ENCODE assay signal across 19 mouse cellular contexts in genomic region chr7:102337326-102337725, GRCm38 (mm10).
DNase-seq lines count a peak whose midpoint lies in the region; ATAC-seq and TF ChIP-seq lines count a peak whose summit lies in the region.
"Had no signal": no experiment of that assay in that cellular context is flagged by ENCODE, and none has a peak within 500 bp of the region (broad histone marks: within the 10 kb centered on the region; RNA-seq: fewer than 3 reads in every experiment).

No protein-coding gene starts in this region.

- H3K9ac ChIP-seq in heart, adult 2 months (ENCODE audit: low read depth, low read length) = no peak overlapping the region
- H3K9ac ChIP-seq in kidney, embryonic 15.5 days = no peak overlapping the region
- H3K9ac ChIP-seq: embryonic facial prominence, embryonic 12.5 days; hindbrain, embryonic 12.5 days; intestine, embryonic 15.5 days; liver, embryonic 12.5 days; midbrain, embryonic 15.5 days; neural tube, embryonic 12.5 days had no signal

- H3K27ac ChIP-seq in heart, adult 2 months = peak overlapping the region; percentile 49
- H3K27ac ChIP-seq in kidney, embryonic 15.5 days = 0 out of 2 replicates have a peak overlapping the region, but pooled peaks have one; percentile 3
- 0 out of 2 replicates have a peak overlapping the region, but pooled peaks have one; percentile 22 for H3K27ac ChIP-seq in brown adipose tissue, adult 24 weeks (replicated peaks; ENCODE audit: low read depth, low read length)
- H3K27ac ChIP-seq: embryonic facial prominence, embryonic 12.5 days; hindbrain, embryonic 12.5 days; hindbrain, postnatal 0 days; intestine, embryonic 15.5 days; liver, embryonic 12.5 days; midbrain, embryonic 15.5 days; neural tube, embryonic 12.5 days had no signal

- H3K36me3 ChIP-seq in heart, adult 2 months (ENCODE audit: control insufficient read depth, insufficient read depth, low read length) = peaks cover 7% of the 10 kb centered on the region; the same call in 1 of the 2 replicates
- H3K36me3 ChIP-seq in kidney, embryonic 15.5 days = no peaks in the 10 kb centered on the region
- peaks cover 20% of the 10 kb centered on the region for H3K36me3 ChIP-seq in megakaryocyte, embryonic 14.5 days (replicated peaks; ENCODE audit: low read length)
- H3K36me3 ChIP-seq: embryonic facial prominence, embryonic 12.5 days; hindbrain, embryonic 12.5 days; intestine, embryonic 15.5 days; liver, embryonic 12.5 days; midbrain, embryonic 15.5 days; neural tube, embryonic 12.5 days had no signal

- TF ChIP-seq EP300 in heart, adult 2 months (IDR thresholded peaks at IDR 0.05; ENCODE audit: insufficient read depth, low read depth, low read length) = no peak

- intact Hi-C loops in heart, adult 2 months (cut with DNase I) = loop anchor here (5.0 kb wide), 3 partner anchors 35 to 70 kb away; partner anchors contain the start of gene Stim1
- intact Hi-C loops in heart, postnatal 25 days (cut with DNase I) = loop anchor here (5.0 kb wide), 2 partner anchors 50 to 70 kb away; partner anchors contain the start of gene Stim1

- H3K4me2 ChIP-seq in kidney, embryonic 15.5 days = no peak overlapping the region
- H3K4me2 ChIP-seq: embryonic facial prominence, embryonic 12.5 days; hindbrain, embryonic 12.5 days; intestine, embryonic 15.5 days; midbrain, embryonic 15.5 days; neural tube, embryonic 12.5 days had no signal

- H3K9me3 ChIP-seq in kidney, embryonic 15.5 days (replicated peaks) = no peaks in the 10 kb centered on the region
- no peaks in the 10 kb centered on the region for H3K9me3 ChIP-seq in megakaryocyte, embryonic 14.5 days
- H3K9me3 ChIP-seq: embryonic facial prominence, embryonic 12.5 days; hindbrain, embryonic 12.5 days; intestine, embryonic 15.5 days; liver, embryonic 12.5 days; midbrain, embryonic 15.5 days; neural tube, embryonic 12.5 days had no signal

- no peaks in the 10 kb centered on the region for H3K79me2 ChIP-seq in heart, adult 2 months (replicated peaks; ENCODE audit: control insufficient read depth, insufficient read depth, low read length)

- DNase-seq in heart, adult 2 months = no peak
- DNase-seq in heart, postnatal 25 days (ENCODE audit: low spot score) = no peak
- DNase-seq in kidney, adult 11 months = no peak
- DNase-seq: right cerebral cortex, adult 18-20 months; right cerebral cortex, postnatal 4 days had no signal

- no peak overlapping the region for H3K4me3 ChIP-seq in heart, adult 2 months
- no peak overlapping the region for H3K4me3 ChIP-seq in kidney, embryonic 15.5 days (replicated peaks)
- peak overlapping the region; percentile 83 for H3K4me3 ChIP-seq in megakaryocyte, embryonic 14.5 days (replicated peaks)
- no peak overlapping the region for H3K4me3 ChIP-seq in brown adipose tissue, adult 24 weeks (ENCODE audit: insufficient read depth, low read depth, low read length)
- H3K4me3 ChIP-seq: embryonic facial prominence, embryonic 12.5 days; hindbrain, embryonic 12.5 days; intestine, embryonic 15.5 days; liver, embryonic 12.5 days; midbrain, embryonic 15.5 days; myocyte; neural tube, embryonic 12.5 days had no signal

- peaks cover 7% of the 10 kb centered on the region for H3K4me1 ChIP-seq in heart, adult 2 months (ENCODE audit: control insufficient read depth, insufficient read depth, low read length)
- no peaks in the 10 kb centered on the region for H3K4me1 ChIP-seq in kidney, embryonic 15.5 days
- H3K4me1 ChIP-seq in megakaryocyte, embryonic 14.5 days = peaks cover 69% of the 10 kb centered on the region
- H3K4me1 ChIP-seq in brown adipose tissue, adult 24 weeks (ENCODE audit: control insufficient read depth, insufficient read depth, insufficient read length, low read length) = peaks cover 4% of the 10 kb centered on the region; the same call in 1 of the 2 replicates
- H3K4me1 ChIP-seq: embryonic facial prominence, embryonic 12.5 days; hindbrain, embryonic 12.5 days; intestine, embryonic 15.5 days; midbrain, embryonic 15.5 days; neural tube, embryonic 12.5 days had no signal

- no peak for TF ChIP-seq CTCF in heart, adult 2 months (IDR thresholded peaks at IDR 0.05)

- H3K27me3 ChIP-seq in heart, adult 2 months (ENCODE audit: control insufficient read depth, insufficient read depth, low read length) = no peaks in the 10 kb centered on the region
- no peaks in the 10 kb centered on the region for H3K27me3 ChIP-seq in kidney, embryonic 15.5 days
- no peaks in the 10 kb centered on the region for H3K27me3 ChIP-seq in megakaryocyte, embryonic 14.5 days (replicated peaks)
- H3K27me3 ChIP-seq: embryonic facial prominence, embryonic 12.5 days; hindbrain, embryonic 12.5 days; intestine, embryonic 15.5 days; liver, embryonic 12.5 days; midbrain, embryonic 15.5 days; neural tube, embryonic 12.5 days had no signal

- no peak for ATAC-seq in kidney, embryonic 15.5 days (replicated peaks; ENCODE audit: low FRiP score)
- no peak for ATAC-seq in megakaryocyte, adult 5-6 weeks (ENCODE audit: poor library complexity, severe bottlenecking)
- ATAC-seq in monocyte, adult 5-6 weeks (replicated peaks; ENCODE audit: insufficient number of reproducible peaks, low FRiP score, low TSS enrichment, poor library complexity, severe bottlenecking) = no peak
- ATAC-seq: forebrain, embryonic 14.5 days; hindbrain, postnatal 0 days; intestine, embryonic 15.5 days; liver, embryonic 12.5 days; midbrain, embryonic 15.5 days had no signal

- 97% methylated on average over 5 of the region's 5 CpGs for WGBS in heart, adult 2 months
- 92% methylated on average over 5 of the region's 5 CpGs for WGBS in kidney, embryonic 15.5 days

- no peak for TF ChIP-seq POLR2A in heart, adult 2 months (IDR thresholded peaks at IDR 0.05; ENCODE audit: insufficient read depth, low read depth, low read length)
